Mouse (Mus musculus) lung, postnatal 0 days (tissue): ENCODE data around the gene Slco1c1. TPM values are rescaled to one million over a fixed set of nuclear protein-coding genes. Genes with fewer than 3 reads are reported as not detected.

ENCODE experiments used
- ATAC-seq: fragments of 200-750 bp; cut with Nextera tagmentation; 2 replicates; pipeline ENCODE4 v1.8.0; 2017; ENCODE audit warnings: moderate library complexity
- DNase-seq: peaks from one replicate; pipeline ENCODE4 v3.0.0-alpha.2; 2016; ENCODE audit warnings: low spot score
- H3K27ac ChIP-seq: fragments of 300-500 bp; sonication (generic); 2 replicates; pipeline ENCODE4 v1.5.1; 2014; ENCODE audit warnings: antibody characterized with exemption, mild to moderate bottlenecking, low read length, mixed read lengths
- H3K27me3 ChIP-seq: fragments of 300-500 bp; sonication (generic); replicated peaks from 2 replicates; pipeline ENCODE4 v1.6.1; 2014; ENCODE audit warnings: low read length, mixed read lengths; ENCODE audit not compliant: insufficient read depth
- H3K36me3 ChIP-seq: fragments of 300-500 bp; sonication (generic); 2 replicates; pipeline ENCODE4 v1.6.1; 2014; ENCODE audit warnings: low read length, mixed read lengths; ENCODE audit not compliant: insufficient read depth
- H3K4me1 ChIP-seq: fragments of 300-500 bp; sonication (generic); 2 replicates; pipeline ENCODE4 v1.6.1; 2014; ENCODE audit warnings: antibody characterized with exemption, low read depth, low read length, mixed read lengths; ENCODE audit not compliant: insufficient read depth
- H3K4me2 ChIP-seq: fragments of 300-500 bp; sonication (generic); replicated peaks from 2 replicates; pipeline ENCODE4 v1.6.1; 2014; ENCODE audit warnings: low read depth, mild to moderate bottlenecking, low read length, moderate library complexity, mixed read lengths
- H3K4me3 ChIP-seq: fragments of 300-500 bp; sonication (generic); 2 replicates; pipeline ENCODE4 v1.5.1; 2014; ENCODE audit warnings: low read depth, low read length
- H3K9ac ChIP-seq: fragments of 300-500 bp; sonication (generic); replicated peaks from 2 replicates; pipeline ENCODE4 v1.6.1; 2014; ENCODE audit warnings: low read depth, mild to moderate bottlenecking
- H3K9me3 ChIP-seq: fragments of 300-500 bp; sonication (generic); 2 replicates; pipeline ENCODE4 v1.6.1; 2016; ENCODE audit warnings: low read length, mixed read lengths
- CTCF ChIP-seq: IDR thresholded peaks from 2 replicates; pipeline ENCODE4 v1.5.1; 2016; ENCODE audit warnings: antibody characterized with exemption, mild to moderate bottlenecking
- EP300 ChIP-seq: IDR thresholded peaks from 2 replicates; pipeline ENCODE4 v1.6.1; 2016; ENCODE audit warnings: antibody characterized with exemption, mild to moderate bottlenecking, control low read depth
- WGBS: fragments of 180-500 bp; shearing (Covaris S2); extraction: QIAGEN DNeasy Blood & Tissue Kit; methylation state at CpG from one replicate; pipeline ENCODE4 v1.1.7; 2014; 5-methylcytosine and 5-hydroxymethylcytosine counted together
- polyA plus RNA-seq: library from polyadenylated mRNA; unstranded; fragments of >200 nt; fragmentation: Nextera tagmentation; extraction: Ambion mirVana; gene quantifications from 2 replicates; pipeline ENCODE4 v1.2.1, GENCODE M21; 2015

The Slco1c1 gene
- 0.07 and 0.17 TPM in 2 replicates for polyA plus RNA-seq

DNA sequence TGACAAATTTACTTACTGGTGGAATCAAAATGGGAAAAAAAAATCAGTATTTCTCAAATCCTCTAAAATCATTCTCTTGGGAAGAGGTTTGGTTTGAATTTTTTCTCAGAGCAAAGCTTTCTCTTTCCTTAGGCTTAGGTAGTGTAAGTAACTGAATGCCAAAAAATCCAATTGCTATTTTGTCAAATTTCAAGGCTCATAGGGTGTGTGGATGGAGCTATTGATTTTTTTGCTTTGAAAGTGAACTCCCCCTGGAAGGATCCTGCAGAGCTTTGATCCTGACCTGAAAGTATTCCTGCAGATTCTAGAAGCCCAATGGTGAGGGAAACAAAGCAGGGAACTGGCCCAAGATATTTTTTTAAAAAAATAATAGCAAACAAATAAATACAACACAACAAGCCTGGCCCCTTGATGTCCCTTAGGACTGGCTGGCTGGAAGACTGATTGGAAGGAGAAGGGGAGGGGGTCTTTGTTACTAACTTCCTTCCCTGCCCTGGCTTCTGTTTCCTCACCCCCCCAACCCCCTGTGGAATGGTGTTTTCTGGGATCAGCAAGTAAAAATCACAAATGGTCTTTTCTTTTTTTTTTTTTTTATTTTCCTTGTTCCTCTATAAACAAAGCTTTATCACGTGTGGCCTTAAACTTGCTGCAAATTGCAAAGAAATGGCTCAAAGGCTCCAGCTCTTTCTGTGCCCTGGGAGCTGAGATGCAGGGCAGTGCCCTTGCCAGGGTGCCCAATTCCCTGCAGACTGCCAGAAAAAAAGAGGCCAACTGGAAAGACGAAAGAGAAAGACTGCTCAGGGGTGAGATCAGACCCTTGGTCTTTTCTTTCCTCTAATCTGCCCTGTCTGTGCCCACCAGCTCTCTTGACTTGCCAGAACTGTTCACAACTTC is at the start of gene Slco1c1:
Gene Slco1c1 (plus strand): TSS at position 622 of the 894 bp plus-strand sequence.
- ATAC-seq = no peak
- WGBS = 23% methylated on average over 2 of the region's 2 CpGs
- no peak within 1 kb of the TSS for H3K4me3 ChIP-seq
- TF ChIP-seq CTCF (no peak), EP300 (no peak)
- no peak within 1 kb of the TSS for H3K4me2 ChIP-seq
- no peaks in the 10 kb centered on the region for H3K36me3 ChIP-seq
- H3K9me3 ChIP-seq = no peaks in the 10 kb centered on the region
- no peak within 1 kb of the TSS for H3K9ac ChIP-seq
- H3K27ac ChIP-seq = no peak within 1 kb of the TSS
- no peaks in the 10 kb centered on the region for H3K4me1 ChIP-seq
- H3K27me3 ChIP-seq = no peaks in the 10 kb centered on the region
- DNase-seq = no peak

DNA sequence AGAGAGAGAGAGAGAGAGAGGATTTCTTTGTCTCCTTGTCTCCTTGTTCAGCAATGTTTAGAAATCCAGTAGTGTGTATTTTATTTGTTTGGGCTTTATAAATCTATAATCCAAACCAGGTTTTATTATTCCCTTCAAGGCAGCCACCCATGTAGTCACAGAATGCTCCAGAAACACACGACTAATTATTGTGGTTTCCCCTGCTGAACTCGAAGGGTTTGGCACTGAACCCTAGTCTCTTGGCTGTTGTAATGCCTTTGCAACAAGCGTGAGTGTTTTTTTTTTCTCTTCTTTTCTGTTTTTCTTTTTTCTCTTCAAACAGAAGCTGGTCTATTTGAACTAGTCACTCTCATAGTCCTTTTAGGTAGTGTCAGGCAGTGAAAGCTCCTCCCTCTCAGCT is 49.5 kb upstream of the Slco1c1 start:
- Histone ChIP-seq H3K36me3 (no peaks in the 10 kb centered on the region), H3K9me3 (no peaks in the 10 kb centered on the region), H3K27me3 (no peaks in the 10 kb centered on the region), H3K27ac (no peak overlapping the region), H3K4me2 (no peak overlapping the region), H3K4me3 (no peak overlapping the region), H3K9ac (no peak overlapping the region), H3K4me1 (no peaks in the 10 kb centered on the region)
- ATAC-seq (no peak), DNase-seq (no peak)
- 44% methylated on average over 3 of the region's 3 CpGs for WGBS
- TF ChIP-seq CTCF = no peak
- no peak for TF ChIP-seq EP300

DNA sequence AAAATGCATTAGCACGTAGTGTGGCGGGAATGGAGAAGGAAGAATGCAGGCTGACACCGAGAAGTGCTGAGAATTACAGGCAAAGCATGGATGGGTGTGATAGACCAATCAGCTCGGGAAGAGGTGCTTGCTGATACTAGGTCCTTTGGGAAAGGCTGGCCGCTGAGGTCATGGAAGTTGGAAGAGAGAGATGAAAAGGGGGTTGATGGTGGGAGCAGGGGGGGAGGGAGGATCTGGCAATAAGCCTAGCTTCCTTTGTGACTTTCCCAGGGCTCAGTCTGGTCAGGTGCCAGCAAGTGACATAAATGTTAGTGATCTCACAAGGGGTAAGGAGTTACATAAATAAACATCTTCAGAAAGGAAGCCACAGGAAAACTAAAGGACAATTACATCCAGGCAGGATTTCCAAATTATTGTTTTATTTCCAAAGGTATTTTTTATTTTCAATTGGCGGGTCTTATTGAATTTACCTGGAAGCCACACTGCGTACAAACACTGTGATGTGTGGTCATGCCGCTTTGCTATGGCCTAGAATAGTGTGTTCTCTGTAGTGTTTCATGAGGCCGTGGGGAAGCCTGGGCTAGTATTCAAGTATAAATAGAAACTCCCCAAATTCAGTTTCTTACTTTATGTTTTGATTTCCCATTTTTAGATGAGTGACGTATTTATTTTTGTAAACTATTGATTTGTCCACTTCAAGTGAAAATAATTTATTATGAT is 38.7 kb upstream of the Slco1c1 start:
- no peak overlapping the region for H3K4me3 ChIP-seq
- H3K4me1 ChIP-seq = no peaks in the 10 kb centered on the region
- no peaks in the 10 kb centered on the region for H3K9me3 ChIP-seq
- H3K9ac ChIP-seq = no peak overlapping the region
- DNase-seq (peak; percentile 71), ATAC-seq (peak; percentile 89)
- WGBS = 32% methylated on average over 10 of the region's 10 CpGs
- no peak overlapping the region for H3K4me2 ChIP-seq
- TF ChIP-seq CTCF = no peak
- TF ChIP-seq EP300 = peak; percentile 93
- 0 out of 2 replicates have a peak overlapping the region, but pooled peaks have one; percentile 32 for H3K27ac ChIP-seq
- H3K27me3 ChIP-seq = no peaks in the 10 kb centered on the region
- H3K36me3 ChIP-seq = no peaks in the 10 kb centered on the region

DNA sequence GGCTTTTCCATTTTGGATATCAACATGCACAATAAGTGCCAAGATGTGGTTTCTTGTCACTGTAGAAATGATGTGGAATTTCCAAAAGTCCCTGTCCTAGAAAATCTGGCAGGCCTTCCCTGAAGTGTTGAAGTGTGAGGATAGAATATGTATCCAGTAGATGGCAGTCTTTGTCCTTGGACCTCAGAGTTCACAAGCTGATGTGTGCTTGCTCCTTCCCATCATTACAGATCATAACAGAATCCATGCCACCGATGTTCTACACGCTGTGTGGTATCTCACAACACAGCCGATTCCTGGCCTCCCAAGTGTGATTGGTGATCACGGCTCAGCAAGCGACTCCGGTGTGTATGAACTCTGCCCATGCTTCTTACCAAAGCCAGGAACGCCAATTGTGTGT is 36.9 kb upstream of the Slco1c1 start:
- no peaks in the 10 kb centered on the region for H3K27me3 ChIP-seq
- 58% methylated on average over 7 of the region's 7 CpGs for WGBS
- ATAC-seq = peak; percentile 34; the same call in 1 of the 2 replicates
- no peak overlapping the region for H3K27ac ChIP-seq
- H3K36me3 ChIP-seq = no peaks in the 10 kb centered on the region
- H3K4me2 ChIP-seq = no peak overlapping the region
- H3K9ac ChIP-seq = no peak overlapping the region
- peak; percentile 63 for DNase-seq
- TF ChIP-seq EP300 (no peak), CTCF (peak; percentile 66)
- no peaks in the 10 kb centered on the region for H3K9me3 ChIP-seq
- H3K4me1 ChIP-seq = no peaks in the 10 kb centered on the region
- no peak overlapping the region for H3K4me3 ChIP-seq

DNA sequence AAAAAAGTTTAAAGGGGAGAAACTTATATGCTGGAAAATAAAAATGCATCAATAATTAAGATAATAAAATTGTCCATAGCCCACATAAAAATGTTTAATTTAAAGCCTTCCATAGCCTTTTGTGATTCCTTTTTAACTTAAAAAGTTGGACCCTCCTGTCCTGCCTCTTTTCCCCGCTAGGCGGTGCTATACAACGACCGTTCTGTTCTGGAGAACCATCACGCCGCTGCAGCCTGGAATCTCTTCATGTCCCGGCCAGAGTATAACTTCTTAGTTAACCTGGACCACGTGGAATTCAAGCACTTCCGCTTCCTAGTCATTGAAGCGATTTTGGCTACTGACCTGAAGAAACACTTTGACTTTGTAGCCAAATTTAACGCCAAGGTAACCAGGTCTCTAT is 35.5 kb upstream of the Slco1c1 start:
- DNase-seq = peak; percentile 61
- TF ChIP-seq CTCF = peak; percentile 80
- TF ChIP-seq EP300 = no peak

GRCm38 (mm10) chr6:141494909-141495308 is 29.3 kb upstream of the Slco1c1 start:
- no peak overlapping the region for H3K4me3 ChIP-seq
- no peak for DNase-seq
- H3K9ac ChIP-seq = no peak overlapping the region
- no peaks in the 10 kb centered on the region for H3K4me1 ChIP-seq
- H3K9me3 ChIP-seq = no peaks in the 10 kb centered on the region
- no peak for ATAC-seq
- 91% methylated on average over 4 of the region's 4 CpGs for whole genome bisulfite sequencing
- H3K4me2 ChIP-seq = no peak overlapping the region
- no peaks in the 10 kb centered on the region for H3K36me3 ChIP-seq
- H3K27me3 ChIP-seq = no peaks in the 10 kb centered on the region
- TF ChIP-seq CTCF (no peak), EP300 (no peak)
- H3K27ac ChIP-seq = no peak overlapping the region

More for the DNA sequence above, 35.5 kb upstream of the Slco1c1 start:
- 18% methylated on average over 11 of the region's 11 CpGs for WGBS
- Histone ChIP-seq H3K36me3 (no peaks in the 10 kb centered on the region), H3K4me3 (no peak overlapping the region), H3K9me3 (no peaks in the 10 kb centered on the region), H3K27me3 (no peaks in the 10 kb centered on the region), H3K4me1 (no peaks in the 10 kb centered on the region), H3K4me2 (no peak overlapping the region), H3K9ac (no peak overlapping the region), H3K27ac (no peak overlapping the region)
- ATAC-seq = no peak
